Mouse (Mus musculus) layer of hippocampus, adult 8-10 months (tissue): Measurements from ENCODE around the gene Soat2. TPM values are rescaled to one million over a fixed set of nuclear protein-coding genes. Genes with fewer than 3 reads are reported as not detected.

ENCODE experiments used
- total RNA-seq, 4 experiments: library from RNA; stranded (reverse); gene quantifications; 2 replicates each; pipeline ENCODE4 v1.2.4; 2022

Soat2 gene
- total RNA-seq, 4 experiments from 2014 or later = 0.20 to 0.39 TPM; not detected in 2

Other genes with a start within 250 kb of the Soat2 start
- gene Krt4, start 225.8 kb upstream of the Soat2 start, total RNA-seq = not detected
- gene Krt79, start 210.2 kb upstream of the Soat2 start, total RNA-seq = under 1 TPM in 3 of 4 experiments, not detected in 1; 0.18 to 0.41 (median 0.21) TPM
- gene Krt78, start 196.2 kb upstream of the Soat2 start, total RNA-seq = not detected
- gene Krt8, start 146.0 kb upstream of the Soat2 start, total RNA-seq = under 1 TPM in 3 of 4 experiments, not detected in 1; 0.22 to 0.56 (median 0.43) TPM
- gene Krt18, start 122.3 kb upstream of the Soat2 start, total RNA-seq = 1 to 10 TPM in 2 of 4 experiments, under 1 TPM in 1, not detected in 1; 0.23 to 2.4 (median 2.3) TPM
- gene Eif4b, start 76.8 kb upstream of the Soat2 start, total RNA-seq = 100 to 1,000 TPM; 175 to 212 (median 192) TPM
- 10 to 100 TPM; 22.4 to 26.9 (median 24.8) TPM for gene Tns2, start 50.1 kb upstream of the Soat2 start, total RNA-seq
- 100 to 1,000 TPM; 144 to 152 (median 146) TPM for gene Spryd3, start 14.3 kb upstream of the Soat2 start, total RNA-seq
- 10 to 100 TPM; 11.2 to 13.6 (median 12.7) TPM for gene Igfbp6, start 6.2 kb upstream of the Soat2 start, total RNA-seq
- 10 to 100 TPM; 74.5 to 85.4 (median 79.0) TPM for gene Zfp740, start 52.7 kb downstream of the Soat2 start, total RNA-seq
- 10 to 100 TPM; 32.4 to 41.6 (median 35.8) TPM for gene Csad, start 54.2 kb downstream of the Soat2 start, total RNA-seq
- 1 to 10 TPM in 3 of 4 experiments, under 1 TPM in 1; 0.97 to 3.3 (median 1.7) TPM for gene Itgb7, start 81.4 kb downstream of the Soat2 start, total RNA-seq
- gene Rarg, start 107.0 kb downstream of the Soat2 start, total RNA-seq = 10 to 100 TPM; 14.5 to 20.7 (median 16.5) TPM
- gene Gm9918, start 120.0 kb downstream of the Soat2 start, total RNA-seq = under 1 TPM in 1 of 4 experiments, not detected in 3; 0.16 TPM
- 10 to 100 TPM; 36.9 to 41.8 (median 38.5) TPM for gene Mfsd5, start 128.9 kb downstream of the Soat2 start, total RNA-seq
- 1 to 10 TPM in 2 of 4 experiments, under 1 TPM in 2; 0.67 to 2.4 (median 1.1) TPM for gene Espl1, start 145.7 kb downstream of the Soat2 start, total RNA-seq
- 100 to 1,000 TPM; 400 to 493 (median 445) TPM for gene Pfdn5, start 175.6 kb downstream of the Soat2 start, total RNA-seq
- 10 to 100 TPM; 66.5 to 76.4 (median 71.6) TPM for gene Myg1, start 181.2 kb downstream of the Soat2 start, total RNA-seq
- 10 to 100 TPM; 20.6 to 33.5 (median 24.7) TPM for gene Aaas, start 200.2 kb downstream of the Soat2 start, total RNA-seq
- under 1 TPM; 0.37 to 0.78 (median 0.59) TPM for gene Sp7, start 216.7 kb downstream of the Soat2 start, total RNA-seq